Mouse (Mus musculus) spleen, adult 12 weeks (tissue): ENCODE data around the gene Car15.

Experiments used
- DNase-seq: peaks from one replicate; pipeline ENCODE4 v3.0.0; 2022; ENCODE audit warnings: low spot score

The Car15 gene

GRCm38 (mm10) chr16:17838051-17838450 is at the start of gene Car15:
Gene Car15 (minus strand): TSS chr16:17838364.
- DNase-seq, result no peak

- no peak for DNase-seq
These were observed 46.0 kb upstream of the Car15 start for GRCm38 (mm10) chr16:17884116-17884515.

GRCm38 (mm10) chr16:17882196-17882595 is 44.0 kb upstream of the Car15 start:
- DNase-seq, result no peak

- no peak for DNase-seq
These were observed 41.4 kb upstream of the Car15 start for GRCm38 (mm10) chr16:17879571-17879970.

- DNase-seq, result no peak
These were observed 37.9 kb upstream of the Car15 start for GRCm38 (mm10) chr16:17876096-17876495.

GRCm38 (mm10) chr16:17875174-17875573 is 37.0 kb upstream of the Car15 start:
- DNase-seq, result no peak

GRCm38 (mm10) chr16:17872995-17873394 is 34.8 kb upstream of the Car15 start:
- no peak for DNase-seq

- no peak for DNase-seq
These were observed 33.1 kb upstream of the Car15 start for GRCm38 (mm10) chr16:17871248-17871647.

GRCm38 (mm10) chr16:17865770-17866169 is 27.6 kb upstream of the Car15 start:
- no peak for DNase-seq

- no peak for DNase-seq
These were observed 27.1 kb upstream of the Car15 start for GRCm38 (mm10) chr16:17865293-17865692.

- DNase-seq, result no peak
These were observed 20.4 kb upstream of the Car15 start for GRCm38 (mm10) chr16:17858592-17858991.

GRCm38 (mm10) chr16:17857157-17857556 is 19.0 kb upstream of the Car15 start:
- DNase-seq, result no peak

- no peak for DNase-seq
These were observed 15.1 kb upstream of the Car15 start for GRCm38 (mm10) chr16:17853263-17853662.

- no peak for DNase-seq
These were observed 13.7 kb upstream of the Car15 start for GRCm38 (mm10) chr16:17851860-17852259.

GRCm38 (mm10) chr16:17851331-17851730 is 13.2 kb upstream of the Car15 start:
- no peak for DNase-seq

- DNase-seq, result no peak
These were observed 11.3 kb upstream of the Car15 start for GRCm38 (mm10) chr16:17849486-17849885.

GRCm38 (mm10) chr16:17848928-17849327 is 10.8 kb upstream of the Car15 start:
- DNase-seq, result no peak

GRCm38 (mm10) chr16:17848431-17848830 is 10.3 kb upstream of the Car15 start:
- no peak for DNase-seq

GRCm38 (mm10) chr16:17843701-17844365 is 5.7 kb upstream of the Car15 start:
- DNase-seq, result no peak

GRCm38 (mm10) chr16:17842437-17842836 is 4.3 kb upstream of the Car15 start:
- DNase-seq, result no peak

- DNase-seq, result no peak
These were observed 1.8 kb upstream of the Car15 start for GRCm38 (mm10) chr16:17839976-17840375.

GRCm38 (mm10) chr16:17835481-17835880 is 2.7 kb downstream of the Car15 start:
- DNase-seq, result no peak

- no peak for DNase-seq
These were observed 3.6 kb downstream of the Car15 start for GRCm38 (mm10) chr16:17834543-17834942.

- no peak for DNase-seq
These were observed 4.3 kb downstream of the Car15 start for GRCm38 (mm10) chr16:17833681-17834399.
